16 mouse cellular contexts compared by ENCODE assay signal in genomic region chr5:35810526-35810925, GRCm38 (mm10). TPM values are rescaled to one million over a fixed set of nuclear protein-coding genes. Genes with fewer than 3 reads are reported as not detected.
DNase-seq lines count a peak whose midpoint lies in the region; ATAC-seq and TF ChIP-seq lines count a peak whose summit lies in the region.
"Had no signal": no experiment of that assay in that cellular context is flagged by ENCODE, and none has a peak within 500 bp of the region (broad histone marks: within the 10 kb centered on the region; RNA-seq: fewer than 3 reads in every experiment).

No protein-coding gene starts in this region.

- TF ChIP-seq CTCF in left cerebral cortex, adult 2 months (IDR thresholded peaks at IDR 0.05), result no peak
- TF ChIP-seq CTCF in brain, embryonic 14.5 days (IDR thresholded peaks at IDR 0.05; ENCODE audit: borderline replicate concordance, extremely low read depth, insufficient read depth, insufficient read length), result no peak

- H3K27me3 ChIP-seq in forebrain, embryonic 16.5 days (replicated peaks; ENCODE audit: control insufficient read depth, insufficient read depth, low read length), result no peaks in the 10 kb centered on the region
- H3K27me3 ChIP-seq: limb, embryonic 12.5 days; neural tube, embryonic 13.5 days; Patski had no signal

- H3K4me1 ChIP-seq in forebrain, embryonic 16.5 days (replicated peaks; ENCODE audit: control insufficient read depth, insufficient read depth, low read length), result peaks cover 16% of the 10 kb centered on the region
- H3K4me1 ChIP-seq: liver, embryonic 13.5 days had no signal

- ATAC-seq in forebrain, embryonic 16.5 days, result peak; percentile 63
- ATAC-seq: Patski had no signal

- TF ChIP-seq POLR2A in brain, embryonic 14.5 days (IDR thresholded peaks at IDR 0.05; ENCODE audit: borderline replicate concordance, extremely low read depth, insufficient read depth, insufficient read length, poor library complexity, severe bottlenecking), result no peak

- intact Hi-C loops in left cerebral cortex, adult 2 months (cut with DNase I), result no loop called here

- H3K4me3 ChIP-seq in left cerebral cortex, adult 2 months, result no peak overlapping the region
- no peak overlapping the region for H3K4me3 ChIP-seq in forebrain, embryonic 16.5 days (replicated peaks; ENCODE audit: low read length)
- H3K4me3 ChIP-seq: limb, embryonic 12.5 days; liver, embryonic 13.5 days; neural tube, embryonic 13.5 days had no signal

- peak overlapping the region; percentile 80 for H3K27ac ChIP-seq in left cerebral cortex, adult 2 months
- no peak overlapping the region for H3K27ac ChIP-seq in forebrain, embryonic 16.5 days (ENCODE audit: low read length)
- H3K27ac ChIP-seq: limb, embryonic 12.5 days; liver, embryonic 13.5 days; neural tube, embryonic 13.5 days had no signal

- no peak overlapping the region for H3K9ac ChIP-seq in forebrain, embryonic 16.5 days (replicated peaks; ENCODE audit: low read depth, low read length)
- H3K9ac ChIP-seq: limb, embryonic 12.5 days; liver, embryonic 13.5 days; neural tube, embryonic 13.5 days had no signal

- H3K4me2 ChIP-seq in forebrain, embryonic 16.5 days (ENCODE audit: low read length), result no peak overlapping the region
- H3K4me2 ChIP-seq: limb, embryonic 12.5 days; liver, embryonic 13.5 days; neural tube, embryonic 13.5 days had no signal

- H3K36me3 ChIP-seq in forebrain, embryonic 16.5 days (ENCODE audit: control insufficient read depth, insufficient read depth), result no peaks in the 10 kb centered on the region
- H3K36me3 ChIP-seq: limb, embryonic 12.5 days; liver, embryonic 13.5 days; neural tube, embryonic 13.5 days had no signal

- no peaks in the 10 kb centered on the region for H3K9me3 ChIP-seq in forebrain, embryonic 16.5 days (ENCODE audit: control insufficient read depth, low read length)
- H3K9me3 ChIP-seq: limb, embryonic 12.5 days; liver, embryonic 13.5 days; neural tube, embryonic 13.5 days had no signal

- DNase-seq in left cerebral cortex, adult 2 months (ENCODE audit: extremely low spot score in 1 of 2, low spot score in 2 of 2), result no peak
- DNase-seq in left cerebral cortex, adult 18-20 months (ENCODE audit: low spot score in 2 of 2), result no peak
- peak; percentile 41 for DNase-seq in brain, embryonic 14.5 days (ENCODE audit: low read depth)
- DNase-seq in right cerebral cortex, postnatal 10 days (ENCODE audit: low spot score in 2 of 2), result peak; percentile 65 to 85
- DNase-seq in heart, adult 18-20 months, result no peak
- no peak for DNase-seq in spleen, postnatal 10 days (ENCODE audit: low spot score in 2 of 2)
- DNase-seq: cerebellum, adult 11 months; cerebellum, postnatal 25 days; gastrocnemius, postnatal 25 days; kidney, postnatal 4 days; liver, embryonic 13.5 days; thymus, adult 18-20 months had no signal

- WGBS in forebrain, embryonic 16.5 days, result 56% methylated on average over 3 of the region's 3 CpGs

RNA-seq across cellular contexts. Expression of gene Ablim2, which starts 52.8 kb away (rescaled TPM):
- total RNA-seq in left cerebral cortex, adult 2 months (2021), result 100 to 1,000 TPM; 191 to 208 TPM
- total RNA-seq in left cerebral cortex, adult 18-20 months (2021), result 100 to 1,000 TPM; 168 to 215 TPM
- polyA plus RNA-seq in brain, embryonic 14.5 days (2012; rRNA removed), result 10.7 and 19.6 TPM in 2 replicates
- 9.4 and 16.3 TPM in 2 replicates for polyA plus RNA-seq in forebrain, embryonic 16.5 days (2015; fragmentation: Nextera tagmentation; extraction: Ambion mirVana)
- 10 to 100 TPM; 21.4 to 24.4 TPM for total RNA-seq in heart, adult 18-20 months (2021)

Comparison
In these comparisons a context has a peak if more than half of its experiments do, and no peak if none do; other contexts are left out.
1. DNase-seq: peak in brain, embryonic 14.5 days (single experiment) and right cerebral cortex, postnatal 10 days (2 of 2); none in left cerebral cortex, adult 2 months (0 of 2), left cerebral cortex, adult 18-20 months (0 of 2), heart, adult 18-20 months (0 of 2) and spleen, postnatal 10 days (0 of 2).
2. RNA of gene Ablim2, which starts 52.8 kb away (total RNA-seq): 168 to 215 TPM in left cerebral cortex, adult 18-20 months and 191 to 208 TPM in left cerebral cortex, adult 2 months; 21.4 to 24.4 TPM in heart, adult 18-20 months; every median in the first group is over 4 times any median in the second.